Mouse (Mus musculus): ENCODE measurements around the gene Mybl2.

Gene Mybl2

GRCm38 (mm10) chr2:163120626-163121352 lies 66.3 kb downstream of the Mybl2 start:
- no peak for DNase-seq

GRCm38 (mm10) chr2:163121353-163121660 lies 66.8 kb downstream of the Mybl2 start:
- no peak for DNase-seq

GRCm38 (mm10) chr2:163122319-163122718 lies 67.8 kb downstream of the Mybl2 start:
- DNase-seq = peak; percentile 60

GRCm38 (mm10) chr2:163123496-163123895 lies 69.0 kb downstream of the Mybl2 start:
- DNase-seq = no peak

GRCm38 (mm10) chr2:163130837-163131236 lies 76.3 kb downstream of the Mybl2 start:
- no peak for DNase-seq

GRCm38 (mm10) chr2:163132314-163132713 lies 77.8 kb downstream of the Mybl2 start:
- DNase-seq = no peak
